Mouse (Mus musculus) ES-Bruce4 (cell line): Measurements from ENCODE around the gene Sspo.

ENCODE experiments used
- CTCF ChIP-seq: IDR thresholded peaks from one replicate; pipeline ENCODE4 v1.8.1; 2011; ENCODE audit warnings: low read depth, low read length
- EP300 ChIP-seq: IDR thresholded peaks from 2 replicates; pipeline ENCODE4 v1.6.1; 2011; ENCODE audit warnings: low read depth, low read length; ENCODE audit not compliant: insufficient read depth

GRCm38 (mm10) chr6:48527901-48528300 lies 79.9 kb downstream of the Sspo start:
- TF ChIP-seq CTCF (no peak), EP300 (no peak)
